ENCODE assay signal across 8 mouse cellular contexts in genomic region chr1:177684901-177685300, GRCm38 (mm10). TPM values are rescaled to one million over a fixed set of nuclear protein-coding genes. Genes with fewer than 3 reads are reported as not detected.
DNase-seq lines count a peak whose midpoint lies in the region; ATAC-seq lines count a peak whose summit lies in the region.

No protein-coding gene starts in this region.

- DNase-seq in kidney, postnatal 14 days: peak; percentile 44
- no peak for DNase-seq in kidney, adult 18-20 months
- DNase-seq in CD4-positive helper T cell, adult 2 months (ENCODE audit: low read depth, low spot score): peak; percentile 45
- DNase-seq in R1 (ENCODE audit: low read depth, low spot score): peak; percentile 51
- peak; percentile 34 for DNase-seq in fibroblast of lung, adult 2 months (ENCODE audit: low read depth)
- peak; percentile 35 for DNase-seq in lung, postnatal 25 days (ENCODE audit: low spot score)
- DNase-seq in ovary, postnatal 10 days (ENCODE audit: low spot score): no peak

- no peak for ATAC-seq in erythroblast, adult 5-6 weeks (replicated peaks; ENCODE audit: low FRiP score, poor library complexity, severe bottlenecking)

RNA-seq across cellular contexts. Expression of gene 1700016C15Rik, which starts 44.7 kb away (rescaled TPM):
- not detected in 2 replicates for total RNA-seq in erythroblast, adult 5-6 weeks (2015; ENCODE audit: low replicate concordance)
- total RNA-seq in erythroblast, adult 5-6 weeks (2017; ENCODE audit: low replicate concordance): not detected in 2 replicates

Comparison
In these comparisons a context has a peak if more than half of its experiments do, and no peak if none do; other contexts are left out.
1. DNase-seq: peak in kidney, postnatal 14 days (single experiment), CD4-positive helper T cell, adult 2 months (single experiment), R1 (single experiment), fibroblast of lung, adult 2 months (single experiment) and lung, postnatal 25 days (single experiment); none in kidney, adult 18-20 months (single experiment) and ovary, postnatal 10 days (single experiment).